Mouse (Mus musculus): ENCODE data around the gene Pyy. TPM values are rescaled to one million over a fixed set of nuclear protein-coding genes. Genes with fewer than 3 reads are reported as not detected.

Pyy gene
- polyA plus RNA-seq, 1 experiment from 2014 or later: not detected

GRCm38 (mm10) chr11:102068969-102069368, 38.7 kb downstream of the Pyy start:
- Histone ChIP-seq H3K4me1 (peaks cover 15% of the 10 kb centered on the region), H3K9ac (no peak overlapping the region), H3K4me3 (no peak overlapping the region), H3K27me3 (replicated peaks) (no peaks in the 10 kb centered on the region), H3K27ac (no peak overlapping the region), H3K4me2 (replicated peaks) (no peak overlapping the region), H3K9me3 (no peaks in the 10 kb centered on the region), H3K36me3 (peaks cover 3% of the 10 kb centered on the region; the same call in 1 of the 2 replicates)
- ATAC-seq (ENCODE audit: low FRiP score, low read depth): no peak
- WGBS: 18% methylated on average over 2 of the region's 2 CpGs

- Histone ChIP-seq H3K27me3 (replicated peaks) (peaks cover 17% of the 10 kb centered on the region), H3K9ac (no peak overlapping the region), H3K4me2 (replicated peaks) (no peak overlapping the region), H3K4me1 (peaks cover 15% of the 10 kb centered on the region; the same call in 1 of the 2 replicates), H3K36me3 (peaks cover 45% of the 10 kb centered on the region), H3K27ac (no peak overlapping the region), H3K4me3 (no peak overlapping the region), H3K9me3 (no peaks in the 10 kb centered on the region)
- WGBS: 75% methylated on average over 13 of the region's 13 CpGs
- no peak for ATAC-seq (ENCODE audit: low FRiP score, low read depth)
These were observed 44.6 kb downstream of the Pyy start for GRCm38 (mm10) chr11:102063076-102063475.

- WGBS: 24% methylated on average over 16 of the region's 16 CpGs
- no peak overlapping the region for H3K4me3 ChIP-seq
- H3K27ac ChIP-seq: no peak overlapping the region
- peaks cover 45% of the 10 kb centered on the region for H3K36me3 ChIP-seq
- no peak overlapping the region for H3K9ac ChIP-seq
- peak overlapping the region; percentile 74; the same call in 1 of the 2 replicates for H3K4me2 ChIP-seq (replicated peaks)
- H3K4me1 ChIP-seq: peaks cover 7% of the 10 kb centered on the region; the same call in 1 of the 2 replicates
- ATAC-seq (ENCODE audit: low FRiP score, low read depth): no peak
- H3K9me3 ChIP-seq: no peaks in the 10 kb centered on the region
- peaks cover 17% of the 10 kb centered on the region for H3K27me3 ChIP-seq (replicated peaks)
These were observed 45.6 kb downstream of the Pyy start for GRCm38 (mm10) chr11:102061941-102062473.

- Histone ChIP-seq H3K9ac (peak overlapping the region; percentile 13; the same call in 1 of the 2 replicates), H3K9me3 (no peaks in the 10 kb centered on the region), H3K27ac (no peak overlapping the region), H3K4me1 (peaks cover 5% of the 10 kb centered on the region; the same call in 1 of the 2 replicates), H3K27me3 (replicated peaks) (peaks cover 17% of the 10 kb centered on the region), H3K4me3 (peak overlapping the region; percentile 30), H3K4me2 (replicated peaks) (peak overlapping the region; percentile 74), H3K36me3 (peaks cover 45% of the 10 kb centered on the region)
- peak; percentile 68; the same call in 1 of the 2 replicates for ATAC-seq (ENCODE audit: low FRiP score, low read depth)
- WGBS: 4% methylated on average over 23 of the region's 23 CpGs
These were observed 46.2 kb downstream of the Pyy start for GRCm38 (mm10) chr11:102061236-102061940.

Other genes starting within 250 kb of the Pyy start
- gene Meox1, start 213.5 kb downstream of the Pyy start, polyA plus RNA-seq (2016; fragmentation: Nextera tagmentation; extraction: Ambion mirVana): 5.4 and 8.0 TPM in 2 replicates
- 0.20 and 0.22 TPM in 2 replicates for gene Sost, start 140.8 kb downstream of the Pyy start, polyA plus RNA-seq (2016; fragmentation: Nextera tagmentation; extraction: Ambion mirVana)
- not detected in 2 replicates for gene Cfap97d1, start 123.6 kb downstream of the Pyy start, polyA plus RNA-seq (2016; fragmentation: Nextera tagmentation; extraction: Ambion mirVana)
- 13.0 and 15.6 TPM in 2 replicates for gene Dusp3, start 120.8 kb downstream of the Pyy start, polyA plus RNA-seq (2016; fragmentation: Nextera tagmentation; extraction: Ambion mirVana)
- 45.2 and 47.2 TPM in 2 replicates for gene Mpp3, start 79.4 kb downstream of the Pyy start, polyA plus RNA-seq (2016; fragmentation: Nextera tagmentation; extraction: Ambion mirVana)
- gene Cd300lg, start 66.3 kb downstream of the Pyy start, polyA plus RNA-seq (2016; fragmentation: Nextera tagmentation; extraction: Ambion mirVana): 0.46 and 0.49 TPM in 2 replicates
- gene Mpp2, start 19.3 kb downstream of the Pyy start, polyA plus RNA-seq (2016; fragmentation: Nextera tagmentation; extraction: Ambion mirVana): 23.9 and 25.4 TPM in 2 replicates
- gene Ppy, start 6.5 kb downstream of the Pyy start, polyA plus RNA-seq (2016; fragmentation: Nextera tagmentation; extraction: Ambion mirVana): not detected in 2 replicates
- not detected in 2 replicates for gene Nags, start 37.7 kb upstream of the Pyy start, polyA plus RNA-seq (2016; fragmentation: Nextera tagmentation; extraction: Ambion mirVana)
- 35.3 and 37.3 TPM in 2 replicates for gene Tmem101, start 48.6 kb upstream of the Pyy start, polyA plus RNA-seq (2016; fragmentation: Nextera tagmentation; extraction: Ambion mirVana)
- 87.0 and 112 TPM in 2 replicates for gene Lsm12, start 77.5 kb upstream of the Pyy start, polyA plus RNA-seq (2016; fragmentation: Nextera tagmentation; extraction: Ambion mirVana)
- gene G6pc3, start 81.8 kb upstream of the Pyy start, polyA plus RNA-seq (2016; fragmentation: Nextera tagmentation; extraction: Ambion mirVana): 29.6 and 30.8 TPM in 2 replicates
- gene Hdac5, start 122.3 kb upstream of the Pyy start, polyA plus RNA-seq (2016; fragmentation: Nextera tagmentation; extraction: Ambion mirVana): 104 and 106 TPM in 2 replicates
- 10.0 and 11.6 TPM in 2 replicates for gene BC030867, start 141.1 kb upstream of the Pyy start, polyA plus RNA-seq (2016; fragmentation: Nextera tagmentation; extraction: Ambion mirVana)
- not detected in 2 replicates for gene Asb16, start 160.9 kb upstream of the Pyy start, polyA plus RNA-seq (2016; fragmentation: Nextera tagmentation; extraction: Ambion mirVana)
- 71.3 and 75.6 TPM in 2 replicates for gene Tmub2, start 177.1 kb upstream of the Pyy start, polyA plus RNA-seq (2016; fragmentation: Nextera tagmentation; extraction: Ambion mirVana)
- 27.5 and 27.6 TPM in 2 replicates for gene Atxn7l3, start 188.8 kb upstream of the Pyy start, polyA plus RNA-seq (2016; fragmentation: Nextera tagmentation; extraction: Ambion mirVana)
- gene Ubtf, start 211.9 kb upstream of the Pyy start, polyA plus RNA-seq (2016; fragmentation: Nextera tagmentation; extraction: Ambion mirVana): 98.7 and 101 TPM in 2 replicates

Measured in neural tube, embryonic 12.5 days (tissue).